Mouse (Mus musculus): ENCODE measurements at regions not wholly inside any gene's neighbourhood (a gene's known extent, or its start where the extent isn't known, plus 50 kb on each side); places are given as distances from the start of the nearest gene placed in this dataset.

DNA sequence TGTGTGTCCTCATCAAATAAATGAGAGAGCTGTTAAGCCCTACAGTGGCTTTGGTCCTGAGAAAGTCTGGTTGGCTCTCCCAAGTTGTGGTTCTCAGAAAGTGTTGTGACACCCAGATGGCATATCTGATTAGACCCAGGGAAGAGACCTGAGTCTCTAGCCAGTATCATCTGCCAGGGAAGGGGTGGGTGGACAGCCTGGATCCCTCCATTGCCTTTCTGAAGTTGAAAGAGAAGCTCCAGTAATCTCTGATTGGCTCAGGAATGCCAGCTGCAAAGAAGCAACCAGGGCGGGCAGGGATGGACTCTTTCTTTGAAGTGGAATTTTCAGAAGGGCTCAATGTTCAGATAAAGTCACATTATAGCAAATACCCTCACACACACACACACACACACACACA, 361.8 kb upstream of the Gm10131 start:
- TF ChIP-seq CHD2 (IDR thresholded peaks at IDR 0.05; ENCODE audit: low read depth, low read length), result no peak
- no peak for TF ChIP-seq HCFC1 (IDR thresholded peaks at IDR 0.05; ENCODE audit: borderline replicate concordance, insufficient read depth, low read length)
- TF ChIP-seq ZNF384 (IDR thresholded peaks at IDR 0.05; ENCODE audit: low read depth, low read length), result no peak
- TF ChIP-seq ZC3H11A (IDR thresholded peaks at IDR 0.05; ENCODE audit: borderline replicate concordance, low read depth, low read length), result no peak
- TF ChIP-seq MAFK (IDR thresholded peaks at IDR 0.05; ENCODE audit: insufficient read depth, low read depth, low read length), result no peak
- no peak overlapping the region for H3K27ac ChIP-seq (ENCODE audit: insufficient read depth, low read depth, low read length, poor library complexity, severe bottlenecking)
- in situ Hi-C loops (cut with MboI; ENCODE audit: low sequenced_read_pairs in 2 of 2, unreplicated experiment in 2 of 2), result no loop called here

DNA sequence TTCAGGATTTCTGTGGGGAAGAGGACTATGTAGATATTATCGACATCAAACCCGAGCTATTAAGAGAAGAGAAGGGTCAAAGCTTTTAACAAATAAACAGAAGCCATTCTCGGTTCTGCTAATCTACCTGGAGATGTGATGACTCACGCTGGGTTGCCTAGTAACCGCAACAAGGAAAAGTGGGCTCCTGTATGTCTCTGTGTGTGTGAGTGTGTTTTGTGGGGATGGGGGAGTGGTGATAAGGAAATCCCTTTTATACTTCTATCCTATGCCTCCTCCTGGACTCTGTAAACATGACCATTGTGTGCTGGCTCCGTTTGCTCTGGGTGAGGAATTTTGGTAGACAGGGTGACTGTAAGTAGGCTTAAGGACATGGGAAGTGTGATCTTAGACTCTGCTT, 361.3 kb upstream of the Gm10131 start:
- no peaks in the 10 kb centered on the region for H3K36me3 ChIP-seq (ENCODE audit: control insufficient read depth, insufficient read depth, low read length, poor library complexity, severe bottlenecking)
- H3K4me3 ChIP-seq (ENCODE audit: insufficient read depth in 1 of 2, low read depth in 1 of 2, low read length in 2 of 2, poor library complexity in 1 of 2, severe bottlenecking in 1 of 2), result no peak overlapping the region
- no peak for DNase-seq (ENCODE audit: low read depth, low spot score)
- no peak overlapping the region for H3K9ac ChIP-seq (ENCODE audit: insufficient read depth, low read depth, low read length, poor library complexity, severe bottlenecking)
- H3K9me3 ChIP-seq (ENCODE audit: control insufficient read depth, insufficient read depth, low read depth, low read length), result no peaks in the 10 kb centered on the region
- H3K4me1 ChIP-seq (ENCODE audit: control insufficient read depth in 2 of 2, insufficient read depth in 2 of 2, low read length in 2 of 2, poor library complexity in 1 of 2), result peaks cover 0 to 2% of the 10 kb centered on the region in 2 experiments; a peak in 1 of 4 replicates
- no peak for TF ChIP-seq ZNF384 (IDR thresholded peaks at IDR 0.05; ENCODE audit: low read depth, low read length)
- TF ChIP-seq HCFC1 (IDR thresholded peaks at IDR 0.05; ENCODE audit: borderline replicate concordance, insufficient read depth, low read length), result no peak
- TF ChIP-seq ZC3H11A (IDR thresholded peaks at IDR 0.05; ENCODE audit: borderline replicate concordance, low read depth, low read length), result no peak
- no peak for TF ChIP-seq CHD2 (IDR thresholded peaks at IDR 0.05; ENCODE audit: low read depth, low read length)
- no peak for TF ChIP-seq MAFK (IDR thresholded peaks at IDR 0.05; ENCODE audit: insufficient read depth, low read depth, low read length)
- H3K27ac ChIP-seq (ENCODE audit: insufficient read depth, low read depth, low read length, poor library complexity, severe bottlenecking), result no peak overlapping the region
- in situ Hi-C loops (cut with MboI; ENCODE audit: low sequenced_read_pairs in 2 of 2, unreplicated experiment in 2 of 2), result no loop called here

More for the DNA sequence above, 361.8 kb upstream of the Gm10131 start:
- Histone ChIP-seq H3K36me3 (ENCODE audit: control insufficient read depth, insufficient read depth, low read length, poor library complexity, severe bottlenecking) (no peaks in the 10 kb centered on the region), H3K4me3 (ENCODE audit: insufficient read depth in 1 of 2, low read depth in 1 of 2, low read length in 2 of 2, poor library complexity in 1 of 2, severe bottlenecking in 1 of 2) (no peak overlapping the region), H3K4me1 (ENCODE audit: control insufficient read depth in 2 of 2, insufficient read depth in 2 of 2, low read length in 2 of 2, poor library complexity in 1 of 2) (peaks cover 0 to 2% of the 10 kb centered on the region in 2 experiments; a peak in 1 of 4 replicates), H3K9ac (ENCODE audit: insufficient read depth, low read depth, low read length, poor library complexity, severe bottlenecking) (no peak overlapping the region), H3K9me3 (ENCODE audit: control insufficient read depth, insufficient read depth, low read depth, low read length) (no peaks in the 10 kb centered on the region)
- no peak for DNase-seq (ENCODE audit: low read depth, low spot score)

DNA sequence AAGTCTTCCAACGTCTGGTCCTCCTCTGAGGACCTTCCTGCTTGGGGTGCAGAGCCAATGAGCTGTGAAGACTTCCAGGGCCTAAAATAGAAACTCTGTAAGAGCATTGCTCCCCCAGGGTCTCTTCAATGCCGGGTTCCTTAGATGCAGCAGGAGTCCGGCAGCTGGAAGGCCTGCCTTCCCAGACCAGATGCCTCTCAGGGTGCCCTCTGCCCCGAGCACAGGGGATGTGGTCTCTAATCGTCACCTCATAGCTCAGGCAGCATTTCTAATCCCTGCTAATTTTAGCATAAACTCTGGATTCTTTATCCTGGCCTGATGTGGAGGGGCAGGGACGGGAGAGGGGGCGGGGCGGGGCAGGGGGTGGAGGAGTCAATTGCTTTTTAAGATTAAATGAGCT, 360.9 kb upstream of the Gm10131 start:
- in situ Hi-C loops (cut with MboI; ENCODE audit: low sequenced_read_pairs in 2 of 2, unreplicated experiment in 2 of 2), result no loop called here
- H3K27ac ChIP-seq (ENCODE audit: insufficient read depth, low read depth, low read length, poor library complexity, severe bottlenecking), result no peak overlapping the region
- H3K36me3 ChIP-seq (ENCODE audit: control insufficient read depth, insufficient read depth, low read length, poor library complexity, severe bottlenecking), result no peaks in the 10 kb centered on the region
- H3K9ac ChIP-seq (ENCODE audit: insufficient read depth, low read depth, low read length, poor library complexity, severe bottlenecking), result no peak overlapping the region
- H3K4me1 ChIP-seq (ENCODE audit: control insufficient read depth in 2 of 2, insufficient read depth in 2 of 2, low read length in 2 of 2, poor library complexity in 1 of 2), result peaks cover 0 to 2% of the 10 kb centered on the region in 2 experiments; a peak in 1 of 4 replicates
- H3K9me3 ChIP-seq (ENCODE audit: control insufficient read depth, insufficient read depth, low read depth, low read length), result no peaks in the 10 kb centered on the region
- no peak for TF ChIP-seq HCFC1 (IDR thresholded peaks at IDR 0.05; ENCODE audit: borderline replicate concordance, insufficient read depth, low read length)
- TF ChIP-seq ZNF384 (IDR thresholded peaks at IDR 0.05; ENCODE audit: low read depth, low read length), result no peak
- TF ChIP-seq ZC3H11A (IDR thresholded peaks at IDR 0.05; ENCODE audit: borderline replicate concordance, low read depth, low read length), result no peak
- no peak for TF ChIP-seq MAFK (IDR thresholded peaks at IDR 0.05; ENCODE audit: insufficient read depth, low read depth, low read length)
- no peak for TF ChIP-seq CHD2 (IDR thresholded peaks at IDR 0.05; ENCODE audit: low read depth, low read length)
- H3K4me3 ChIP-seq (ENCODE audit: insufficient read depth in 1 of 2, low read depth in 1 of 2, low read length in 2 of 2, poor library complexity in 1 of 2, severe bottlenecking in 1 of 2), result no peak overlapping the region
- no peak for DNase-seq (ENCODE audit: low read depth, low spot score)

DNA sequence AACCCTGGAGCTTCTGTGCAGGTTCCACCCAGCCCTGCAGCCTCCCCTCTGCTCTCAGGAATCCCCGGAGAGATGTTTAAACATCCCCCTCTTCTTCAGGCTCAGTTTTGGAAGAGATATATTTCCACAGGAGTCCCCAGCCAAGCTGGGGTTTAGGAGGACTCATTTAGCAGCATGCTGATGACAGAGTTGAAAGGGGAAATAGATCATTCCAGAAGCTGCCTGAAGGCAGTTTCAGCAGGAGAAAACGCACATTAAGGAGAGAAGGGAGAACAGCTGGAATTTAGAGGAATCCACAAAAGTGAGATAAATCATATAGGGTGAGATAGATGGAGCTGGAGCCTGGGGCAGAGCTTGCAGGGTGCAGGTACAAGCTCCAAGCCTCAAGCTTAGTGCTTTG, 357.6 kb upstream of the Gm10131 start:
- no peak for DNase-seq (ENCODE audit: low read depth, low spot score)
- H3K4me3 ChIP-seq (ENCODE audit: insufficient read depth in 1 of 2, low read depth in 1 of 2, low read length in 2 of 2, poor library complexity in 1 of 2, severe bottlenecking in 1 of 2), result no peak overlapping the region
- TF ChIP-seq MAFK (IDR thresholded peaks at IDR 0.05; ENCODE audit: insufficient read depth, low read depth, low read length), result no peak
- TF ChIP-seq HCFC1 (IDR thresholded peaks at IDR 0.05; ENCODE audit: borderline replicate concordance, insufficient read depth, low read length), result no peak
- TF ChIP-seq ZNF384 (IDR thresholded peaks at IDR 0.05; ENCODE audit: low read depth, low read length), result no peak
- no peak for TF ChIP-seq CHD2 (IDR thresholded peaks at IDR 0.05; ENCODE audit: low read depth, low read length)
- no peak for TF ChIP-seq ZC3H11A (IDR thresholded peaks at IDR 0.05; ENCODE audit: borderline replicate concordance, low read depth, low read length)
- no peaks in the 10 kb centered on the region for H3K9me3 ChIP-seq (ENCODE audit: control insufficient read depth, insufficient read depth, low read depth, low read length)
- no peaks in the 10 kb centered on the region for H3K36me3 ChIP-seq (ENCODE audit: control insufficient read depth, insufficient read depth, low read length, poor library complexity, severe bottlenecking)
- H3K4me1 ChIP-seq (ENCODE audit: control insufficient read depth in 2 of 2, insufficient read depth in 2 of 2, low read length in 2 of 2, poor library complexity in 1 of 2), result peaks cover 0 to 2% of the 10 kb centered on the region in 2 experiments; a peak in 1 of 4 replicates
- H3K27ac ChIP-seq (ENCODE audit: insufficient read depth, low read depth, low read length, poor library complexity, severe bottlenecking), result no peak overlapping the region
- no peak overlapping the region for H3K9ac ChIP-seq (ENCODE audit: insufficient read depth, low read depth, low read length, poor library complexity, severe bottlenecking)
- in situ Hi-C loops (cut with MboI; ENCODE audit: low sequenced_read_pairs in 2 of 2, unreplicated experiment in 2 of 2), result no loop called here

All from ES-E14 (cell line).